Mouse (Mus musculus) c-Kit-positive CD71-positive TER-119-negative erythroid progenitor cells, embryonic 14.5 days (primary cell): ENCODE measurements around the gene Tiam1.

Experiments
- DNase-seq: peaks from one replicate; pipeline ENCODE4 v3.0.0-alpha.2; 2013; ENCODE audit warnings: low read depth

Tiam1 gene

GRCm38 (mm10) chr16:90143416-90143759, 181 bp downstream of the Tiam1 start:
- no peak for DNase-seq

DNA sequence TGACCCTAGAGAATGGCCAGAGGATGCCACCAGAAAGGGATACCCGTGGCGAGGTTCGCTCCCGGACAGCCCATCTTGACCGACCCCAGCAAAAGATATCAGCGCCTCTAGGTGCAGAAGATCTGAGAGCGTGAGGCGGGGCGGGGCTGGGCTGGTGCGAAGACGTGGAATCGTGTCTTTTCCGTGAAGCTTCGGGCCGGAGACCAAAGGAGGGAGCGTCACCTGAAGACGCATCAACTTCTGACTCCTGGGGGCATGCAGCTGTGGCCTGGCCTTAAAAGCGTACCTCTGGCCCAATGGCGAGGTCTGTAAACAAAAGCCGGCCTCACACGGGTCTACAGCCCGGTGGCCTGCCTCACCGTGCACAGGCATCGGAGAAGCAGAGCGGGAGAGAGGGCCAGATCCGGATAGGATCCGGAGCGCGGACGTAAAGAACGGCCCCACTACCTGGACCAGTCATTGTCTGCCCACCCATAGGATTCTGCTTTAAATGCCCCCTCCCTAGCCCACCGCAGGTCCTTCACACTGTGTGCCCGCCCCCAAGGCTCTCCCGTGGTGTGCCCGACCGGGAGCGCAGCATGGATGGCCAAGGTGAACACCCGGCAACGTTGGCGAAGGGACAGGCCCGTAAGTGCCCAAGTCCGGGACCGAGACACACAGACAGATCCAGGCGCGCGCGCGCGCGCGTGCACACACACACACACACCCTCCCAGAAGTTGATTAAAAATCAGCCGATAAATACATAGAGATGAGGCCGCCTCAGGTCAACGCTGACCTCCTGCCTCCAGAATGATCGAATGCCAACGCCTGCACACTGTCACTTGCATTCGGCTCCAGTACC, 774 bp downstream of the Tiam1 start:
- DNase-seq = peak; percentile 29

DNA sequence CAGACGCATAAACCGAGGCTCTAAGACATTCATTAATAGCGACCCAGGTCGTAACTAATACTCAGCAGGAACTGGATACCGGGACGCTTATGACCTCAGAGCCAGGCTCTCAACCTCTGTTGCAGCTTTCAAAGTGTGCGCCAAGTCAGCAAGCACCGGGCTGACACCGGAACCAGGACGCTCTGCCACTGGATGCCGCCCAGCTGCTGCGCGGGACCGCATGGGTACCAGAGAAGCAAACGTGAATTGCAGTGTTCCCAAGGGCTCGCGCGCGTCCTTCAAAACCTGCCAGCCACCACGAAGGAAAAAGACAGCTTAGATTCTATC, 1.4 kb downstream of the Tiam1 start:
- DNase-seq = peak; percentile 10

DNA sequence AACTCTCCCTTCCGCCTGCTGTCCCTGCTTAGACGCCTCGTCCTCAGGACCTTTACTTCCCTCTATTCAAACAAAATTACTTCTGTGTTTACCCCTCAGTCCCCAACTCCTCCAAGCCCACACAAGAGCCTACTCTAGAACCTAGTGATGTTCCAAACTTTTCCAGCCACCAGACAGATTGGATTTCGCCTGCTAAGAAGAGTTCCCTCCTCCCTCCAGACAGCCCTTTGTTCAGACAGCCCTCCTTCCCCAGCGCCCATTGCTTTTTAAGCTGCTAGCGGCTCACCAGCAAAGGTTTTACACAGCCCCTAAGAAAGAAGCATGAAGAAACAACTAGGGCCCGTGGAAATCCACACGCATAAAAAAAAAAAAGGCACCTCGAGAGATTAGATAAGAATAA, 2.0 kb downstream of the Tiam1 start:
- no peak for DNase-seq

DNA sequence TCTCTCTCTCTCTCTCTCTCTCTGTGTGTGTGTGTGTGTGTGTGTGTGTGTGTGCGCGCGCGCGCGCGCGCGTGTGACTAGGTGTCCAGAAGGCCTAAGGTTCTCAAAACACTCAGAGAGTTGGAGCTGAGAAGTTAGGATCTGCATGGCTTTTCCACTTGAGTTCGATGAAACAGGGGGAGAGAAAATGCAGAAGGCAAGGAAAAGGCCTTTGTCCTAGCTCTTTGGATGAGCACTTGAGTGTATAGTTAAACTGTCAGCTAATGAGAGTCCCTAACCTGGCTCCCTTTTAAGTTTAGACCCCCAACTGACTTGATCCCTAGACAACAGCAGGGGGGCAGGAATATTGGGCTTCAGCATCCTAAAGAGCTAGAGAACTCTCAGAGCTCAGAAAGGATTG, 3.0 kb downstream of the Tiam1 start:
- no peak for DNase-seq

DNA sequence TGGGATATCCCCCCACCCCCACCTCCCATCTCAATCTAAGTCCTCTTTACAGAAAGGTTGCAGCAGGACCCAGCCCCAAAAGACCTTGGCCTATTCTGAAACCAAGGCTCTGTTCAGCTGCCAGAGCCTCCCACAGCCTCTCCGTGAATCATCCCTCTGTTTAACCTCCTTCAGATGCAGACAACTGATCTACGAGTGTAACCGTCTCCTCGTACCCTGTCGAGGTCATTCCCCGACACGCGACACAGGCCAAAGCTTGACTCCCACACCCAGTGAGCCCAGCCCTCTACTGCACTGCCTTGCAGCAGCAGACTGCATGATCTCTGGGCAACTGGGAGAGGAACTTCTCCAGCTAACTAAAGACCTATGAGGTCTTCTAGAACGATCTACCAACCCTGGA, 3.9 kb downstream of the Tiam1 start:
- DNase-seq = no peak

DNA sequence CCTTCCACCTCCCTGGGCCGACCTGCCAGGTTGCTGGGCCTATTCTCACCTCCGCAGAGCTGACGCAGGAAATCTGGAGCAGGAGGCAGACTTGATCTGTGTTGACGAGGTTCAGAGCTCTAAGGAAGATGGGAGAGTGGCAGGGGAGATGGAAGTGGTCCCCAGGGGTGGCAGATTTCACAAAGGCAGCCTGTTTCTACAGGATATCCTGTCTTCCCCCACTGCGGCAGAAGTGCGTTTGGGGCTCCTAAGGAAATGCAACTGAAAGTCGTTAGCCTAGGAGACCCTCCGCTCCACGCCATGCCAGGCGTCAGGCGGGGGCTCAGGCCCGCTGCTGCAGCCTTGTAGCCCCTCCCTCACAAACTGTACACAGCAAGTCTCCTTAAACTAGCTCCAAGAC, 5.4 kb downstream of the Tiam1 start:
- DNase-seq = no peak

GRCm38 (mm10) chr16:90137175-90137574, 6.4 kb downstream of the Tiam1 start:
- DNase-seq = no peak

DNA sequence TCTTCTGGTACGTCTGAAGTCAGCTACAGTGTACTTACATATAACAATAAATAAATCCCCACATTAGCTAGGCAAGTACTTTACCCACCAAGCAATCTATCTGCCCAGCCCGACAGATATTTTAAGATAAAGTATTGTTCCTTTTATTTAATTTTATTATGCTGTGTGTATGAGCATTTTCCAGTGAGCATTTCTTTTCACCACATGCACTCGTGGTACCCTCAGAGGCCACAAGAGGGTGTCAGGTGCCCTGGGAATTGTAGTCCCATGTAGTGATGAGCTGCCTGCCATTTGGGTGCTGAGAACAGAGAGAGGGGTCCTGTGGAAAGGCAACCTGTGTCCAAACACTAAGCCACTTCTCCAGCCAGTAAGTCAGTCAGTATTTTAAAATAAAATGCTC, 8.0 kb downstream of the Tiam1 start:
- no peak for DNase-seq

DNA sequence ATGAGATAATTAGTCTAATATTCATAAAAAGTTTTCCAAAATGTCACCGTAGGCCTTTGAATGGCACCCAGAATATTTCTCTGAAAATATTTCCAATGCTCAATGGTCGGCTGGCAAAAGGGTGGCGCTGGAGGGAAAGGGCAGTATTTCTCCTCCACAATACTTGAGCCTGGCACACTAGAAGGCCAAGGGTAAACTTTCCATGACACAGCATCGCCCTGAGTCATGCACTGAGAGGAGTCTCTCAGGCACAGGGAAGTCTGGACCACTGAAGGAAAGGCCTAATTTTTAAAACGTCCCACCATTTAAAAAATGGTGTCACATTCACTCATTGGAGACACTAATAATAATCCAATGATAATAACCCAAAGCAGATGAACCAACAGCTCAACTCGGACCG, 9.2 kb downstream of the Tiam1 start:
- DNase-seq = no peak

- no peak for DNase-seq
Measured at GRCm38 (mm10) chr16:90132816-90133215, 10.8 kb downstream of the Tiam1 start.

GRCm38 (mm10) chr16:90132331-90132730, 11.2 kb downstream of the Tiam1 start:
- DNase-seq = no peak

- DNase-seq = no peak
Measured at GRCm38 (mm10) chr16:90128817-90129587, 14.6 kb downstream of the Tiam1 start.

DNA sequence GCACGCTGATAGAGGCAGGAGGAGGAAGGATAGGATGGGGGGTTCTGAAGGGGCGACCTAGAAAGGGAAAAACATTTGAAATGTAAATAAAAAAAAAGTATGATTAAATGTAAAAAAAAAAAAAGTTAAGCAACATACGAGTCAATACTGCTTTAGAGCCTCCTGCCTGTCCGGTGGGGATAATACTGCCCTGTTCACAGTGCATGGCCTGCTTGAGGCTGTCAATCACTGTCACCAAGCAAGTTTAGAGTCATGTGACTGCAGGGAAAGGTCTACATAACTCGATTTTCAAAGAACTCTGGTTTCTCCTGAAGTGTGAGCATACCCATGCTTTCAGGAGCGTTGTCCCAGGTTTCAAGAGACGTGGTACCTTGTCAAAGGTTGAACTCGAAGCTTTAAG, 15.2 kb downstream of the Tiam1 start:
- no peak for DNase-seq

DNA sequence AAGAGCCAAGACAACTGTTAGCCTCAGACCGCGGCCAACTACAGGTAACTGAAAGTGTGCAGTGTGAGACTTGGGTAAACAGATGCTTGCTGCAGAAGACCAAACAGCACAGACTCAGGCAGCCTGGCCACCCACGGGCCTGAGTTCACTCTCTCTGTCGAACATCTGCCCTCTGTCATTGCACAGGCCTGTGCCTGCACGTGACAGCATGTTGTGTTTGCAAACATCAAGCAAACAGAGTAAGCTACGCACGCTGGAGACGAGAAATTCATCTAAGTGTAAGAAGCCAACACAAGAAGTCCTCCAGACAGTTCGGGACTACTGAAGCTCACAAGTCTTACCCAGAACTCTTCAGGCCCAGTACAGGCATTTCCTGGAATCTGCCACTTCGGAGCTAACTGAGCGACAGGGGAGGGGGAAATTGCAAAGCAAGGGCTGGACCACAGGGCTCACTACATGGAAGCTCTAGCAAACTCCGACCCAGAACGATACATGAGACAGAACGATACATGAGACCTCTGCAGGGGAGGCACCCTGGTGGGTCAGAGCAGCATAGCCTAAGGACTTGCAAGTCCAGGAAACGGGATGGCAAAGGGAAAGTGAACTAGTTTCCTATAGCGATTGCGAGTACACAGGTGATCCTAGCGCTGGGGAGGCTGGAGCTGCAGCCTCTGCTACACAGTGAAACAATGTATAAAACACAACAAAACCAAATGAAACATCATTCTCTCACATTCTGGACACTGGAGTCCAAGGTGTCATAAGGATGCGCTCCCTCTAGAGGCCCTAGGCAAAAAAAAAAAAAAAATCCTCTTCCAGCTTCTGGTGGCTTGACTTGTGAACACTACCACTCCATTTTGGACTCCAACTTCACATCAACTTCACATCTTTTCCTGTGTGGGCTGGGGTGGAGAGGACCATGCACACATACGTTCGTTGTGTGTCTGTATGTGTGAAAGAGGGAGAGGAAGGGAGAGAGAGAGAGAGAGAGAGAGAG, 18.0 kb downstream of the Tiam1 start:
- DNase-seq = no peak

- no peak for DNase-seq
Measured at GRCm38 (mm10) chr16:90123091-90123490, 20.5 kb downstream of the Tiam1 start.

GRCm38 (mm10) chr16:90122439-90122838, 21.1 kb downstream of the Tiam1 start:
- DNase-seq = no peak

DNA sequence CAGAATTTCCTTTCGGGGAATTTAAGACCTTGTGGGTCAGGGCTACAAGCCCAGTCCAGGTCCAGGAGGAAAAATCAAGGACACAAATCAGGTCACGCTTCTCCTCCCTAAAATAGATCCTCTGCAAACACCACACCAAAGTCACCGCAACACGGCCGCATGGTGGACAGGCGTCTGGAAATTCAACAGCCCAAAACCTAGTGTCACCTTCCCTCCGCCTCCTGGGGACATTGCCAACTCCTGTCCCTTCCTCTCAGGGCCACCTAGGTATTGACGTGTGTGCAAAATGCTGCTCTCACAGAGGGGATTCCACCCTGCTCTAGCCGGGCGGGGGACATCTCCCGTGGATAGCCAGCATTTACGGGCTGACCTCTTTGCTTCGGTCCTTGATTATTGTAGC, 21.8 kb downstream of the Tiam1 start:
- no peak for DNase-seq

- peak; percentile 13 for DNase-seq
Measured at GRCm38 (mm10) chr16:90119969-90120368, 23.6 kb downstream of the Tiam1 start.

DNA sequence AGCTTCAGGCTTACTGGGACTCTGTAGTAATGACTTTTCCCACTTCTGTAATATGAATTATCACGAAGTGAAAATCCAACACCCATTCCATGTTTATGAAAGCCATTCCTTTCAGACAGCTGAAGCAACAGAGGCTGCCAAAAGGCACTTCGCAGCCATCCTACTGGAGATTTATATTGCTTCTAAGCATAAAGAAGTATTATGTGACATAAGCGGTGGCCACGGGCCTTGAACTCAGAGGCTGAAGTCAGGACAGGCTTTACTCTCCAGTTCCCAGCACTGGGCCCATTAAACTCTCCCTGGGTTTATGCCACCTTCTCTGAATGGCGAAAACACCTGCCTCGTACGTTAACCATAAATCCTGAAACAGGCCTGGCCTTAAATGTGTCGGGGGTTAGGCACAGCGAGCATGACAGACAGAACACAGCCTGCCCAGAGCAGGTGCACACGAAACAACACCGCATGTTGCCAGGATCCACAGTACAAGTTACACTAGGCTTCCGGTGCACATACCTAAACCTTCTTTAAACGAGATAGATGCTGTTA, 26.9 kb downstream of the Tiam1 start:
- no peak for DNase-seq

DNA sequence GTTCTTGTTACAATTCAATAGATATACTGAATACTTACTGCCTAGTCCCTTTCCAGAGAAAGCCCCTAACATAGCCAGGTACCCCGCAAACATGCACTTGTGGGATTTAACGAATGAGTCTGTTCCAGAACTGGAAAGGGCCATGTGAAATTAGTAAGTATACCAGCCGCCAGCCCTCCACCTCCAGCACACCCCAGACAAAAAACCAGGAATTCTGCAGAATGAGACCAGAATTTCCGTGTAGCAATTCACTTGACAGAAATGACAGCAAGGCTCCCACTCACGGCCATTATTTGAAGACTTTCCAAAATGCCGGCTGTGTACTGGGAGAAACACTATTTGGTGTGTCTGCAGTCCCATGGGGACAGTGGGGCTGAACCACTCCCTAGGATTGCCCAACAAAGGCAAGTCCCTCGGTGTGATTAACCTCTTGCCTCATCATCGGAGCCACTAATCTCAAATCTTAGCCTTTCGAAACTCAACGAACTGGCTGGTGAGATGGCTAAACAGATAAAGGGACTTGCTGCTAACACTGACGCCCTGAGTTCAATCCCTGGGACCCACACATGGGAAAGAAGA, 30.9 kb downstream of the Tiam1 start:
- DNase-seq = no peak

- no peak for DNase-seq
Measured at GRCm38 (mm10) chr16:90109500-90109899, 34.1 kb downstream of the Tiam1 start.
